Mouse (Mus musculus): Measurements from ENCODE around the gene Ptpa. TPM values are rescaled to one million over a fixed set of nuclear protein-coding genes. Genes with fewer than 3 reads are reported as not detected.
A peak's percentile ranks its signal among the peaks of the same experiment; 100 is the strongest.

Ptpa gene
- polyA plus RNA-seq, 1 experiment from 2014 or later, result 131 TPM

DNA sequence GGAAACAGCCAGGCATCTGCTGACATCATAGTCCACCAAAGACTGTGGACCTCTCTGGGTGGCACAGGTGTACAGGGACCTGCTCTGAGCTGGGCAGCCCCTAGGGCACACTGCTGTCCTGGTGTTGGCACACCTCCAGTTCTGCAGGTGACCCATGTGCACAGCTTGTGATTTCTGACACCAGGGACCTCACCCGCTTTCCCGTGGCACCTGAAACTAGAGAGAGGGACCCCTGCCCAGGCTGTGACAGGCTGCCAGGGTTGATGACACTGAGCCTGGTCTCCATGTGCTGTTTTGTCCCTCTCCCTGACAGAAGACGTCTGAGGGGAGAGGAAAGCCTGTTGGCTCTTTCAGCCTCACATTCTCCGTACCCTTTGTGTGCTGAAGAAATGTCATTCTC lies 22.0 kb downstream of the Ptpa start:
- no peak overlapping the region for H3K4me3 ChIP-seq (replicated peaks; ENCODE audit: low read depth, low read length)
- no peak overlapping the region for H3K9ac ChIP-seq (ENCODE audit: low read depth, low read length)
- no peaks in the 10 kb centered on the region for H3K9me3 ChIP-seq (replicated peaks; ENCODE audit: low read length)
- no peak for TF ChIP-seq CTCF (IDR thresholded peaks at IDR 0.05; ENCODE audit: low read depth)
- DNase-seq (ENCODE audit: low spot score) (no peak), ATAC-seq (replicated peaks; ENCODE audit: low FRiP score, low read depth) (no peak)
- no peak overlapping the region for H3K27ac ChIP-seq
- peaks cover 21% of the 10 kb centered on the region for H3K4me1 ChIP-seq (replicated peaks; ENCODE audit: insufficient read depth, low read length)
- H3K36me3 ChIP-seq (ENCODE audit: insufficient read depth, low read length), result peaks cover 34% of the 10 kb centered on the region
- 90% methylated on average over 4 of the region's 4 CpGs for WGBS
- no peaks in the 10 kb centered on the region for H3K27me3 ChIP-seq (ENCODE audit: insufficient read depth, low read length)
- no peak overlapping the region for H3K4me2 ChIP-seq (ENCODE audit: low read length)

DNA sequence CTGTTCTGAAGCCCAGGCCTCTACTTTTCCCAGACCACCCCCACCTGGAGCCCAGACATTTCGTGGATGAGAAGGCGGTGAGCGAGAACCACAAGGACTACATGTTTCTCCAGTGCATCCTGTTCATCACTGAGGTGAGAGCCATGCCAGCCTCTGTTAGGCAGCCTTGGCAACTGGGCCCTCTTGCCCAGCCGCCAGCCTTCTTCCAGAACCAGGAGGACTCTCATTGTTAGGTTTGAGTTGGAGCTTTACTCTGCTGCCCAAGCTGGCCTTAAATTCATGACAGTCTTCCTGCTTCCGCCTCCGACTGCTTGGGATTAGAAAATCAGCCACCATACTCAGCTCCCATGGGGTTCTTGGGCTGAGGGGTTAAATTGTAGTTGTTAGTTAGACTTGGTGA lies 23.8 kb downstream of the Ptpa start:
- Histone ChIP-seq H3K4me3 (replicated peaks; ENCODE audit: low read depth, low read length) (no peak overlapping the region), H3K27me3 (ENCODE audit: insufficient read depth, low read length) (no peaks in the 10 kb centered on the region), H3K27ac (peak overlapping the region; percentile 98), H3K4me1 (replicated peaks; ENCODE audit: insufficient read depth, low read length) (peaks cover 39% of the 10 kb centered on the region), H3K9ac (ENCODE audit: low read depth, low read length) (peak overlapping the region; percentile 37; the same call in 1 of the 2 replicates), H3K36me3 (ENCODE audit: insufficient read depth, low read length) (peaks cover 31% of the 10 kb centered on the region), H3K9me3 (replicated peaks; ENCODE audit: low read length) (no peaks in the 10 kb centered on the region), H3K4me2 (ENCODE audit: low read length) (no peak overlapping the region)
- ATAC-seq (replicated peaks; ENCODE audit: low FRiP score, low read depth) (no peak), DNase-seq (ENCODE audit: low spot score) (no peak)
- WGBS, result 84% methylated on average over 6 of the region's 6 CpGs
- TF ChIP-seq CTCF (IDR thresholded peaks at IDR 0.05; ENCODE audit: low read depth), result no peak

DNA sequence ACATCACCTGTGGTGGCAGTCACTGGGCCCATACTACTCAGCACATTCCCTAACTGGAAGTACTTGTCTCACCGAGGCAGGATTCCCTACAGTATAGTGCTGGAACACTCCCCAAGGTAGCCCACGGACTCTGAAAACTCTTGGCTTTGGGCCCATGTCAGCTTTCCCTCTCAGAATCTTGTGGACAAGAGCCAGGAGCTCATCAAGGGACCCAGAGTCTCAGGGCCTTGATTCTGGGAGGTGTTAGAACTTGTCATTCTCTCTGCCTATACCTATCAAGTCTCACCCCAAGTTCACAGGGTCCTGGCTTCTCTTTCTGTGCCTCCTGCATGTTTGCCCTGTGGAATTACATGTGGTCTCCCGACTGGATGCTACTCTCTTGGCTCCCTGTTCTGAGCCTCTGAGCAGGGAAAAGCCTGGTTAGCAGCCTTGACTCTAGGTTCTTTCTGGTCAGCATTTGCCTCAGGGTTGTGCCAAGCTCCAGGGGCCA lies 24.4 kb downstream of the Ptpa start:
- Histone ChIP-seq H3K4me3 (replicated peaks; ENCODE audit: low read depth, low read length) (no peak overlapping the region), H3K4me1 (replicated peaks; ENCODE audit: insufficient read depth, low read length) (peaks cover 45% of the 10 kb centered on the region), H3K4me2 (ENCODE audit: low read length) (no peak overlapping the region), H3K9ac (ENCODE audit: low read depth, low read length) (peak overlapping the region; percentile 41), H3K27me3 (ENCODE audit: insufficient read depth, low read length) (no peaks in the 10 kb centered on the region), H3K9me3 (replicated peaks; ENCODE audit: low read length) (no peaks in the 10 kb centered on the region), H3K36me3 (ENCODE audit: insufficient read depth, low read length) (peaks cover 31% of the 10 kb centered on the region), H3K27ac (peak overlapping the region; percentile 98)
- WGBS, result 37% methylated on average over 3 of the region's 3 CpGs
- ATAC-seq (replicated peaks; ENCODE audit: low FRiP score, low read depth) (no peak), DNase-seq (ENCODE audit: low spot score) (no peak)
- TF ChIP-seq CTCF (IDR thresholded peaks at IDR 0.05; ENCODE audit: low read depth), result no peak

DNA sequence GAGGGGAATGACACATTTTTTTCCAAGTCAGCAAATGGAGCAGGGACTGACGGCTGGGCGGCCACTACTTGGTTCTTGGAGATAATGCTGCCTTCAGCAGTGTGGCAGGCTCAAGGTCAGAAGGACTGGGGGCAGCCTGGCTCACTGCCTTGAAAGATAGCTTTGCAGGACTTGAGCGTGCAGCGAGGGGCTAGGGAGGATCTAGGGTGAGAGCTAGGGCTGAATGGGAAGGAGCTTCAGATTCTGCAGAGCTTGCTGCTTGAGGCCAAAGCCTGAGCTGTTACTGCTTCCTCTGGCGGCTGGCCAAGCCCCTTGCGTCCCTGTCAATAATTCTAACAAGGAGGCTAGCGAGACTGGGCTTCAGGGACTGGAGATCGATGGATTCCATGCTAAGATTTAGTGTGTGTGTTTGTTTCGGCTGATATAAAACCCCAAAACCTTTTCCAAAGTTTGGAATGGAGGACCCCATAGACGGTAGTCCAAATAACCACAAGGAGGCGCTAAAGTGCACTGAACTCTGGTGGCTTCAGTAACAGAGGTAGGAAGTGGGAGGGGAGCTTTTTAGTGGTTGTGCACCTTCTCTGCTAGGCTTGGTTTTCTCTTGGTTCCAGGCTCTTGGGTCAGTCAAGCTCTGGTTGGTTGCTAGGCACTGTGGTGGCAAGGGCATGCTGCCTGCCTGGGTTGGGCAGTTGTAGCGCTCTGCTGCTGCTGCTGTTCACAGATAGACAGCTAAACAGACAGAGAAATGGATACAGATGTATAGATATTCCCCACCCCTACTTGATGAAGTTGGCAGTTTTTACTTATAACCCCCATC lies 25.1 kb downstream of the Ptpa start:
- ATAC-seq (replicated peaks; ENCODE audit: low FRiP score, low read depth), result peak; percentile 62
- peak overlapping the region; percentile 98 for H3K27ac ChIP-seq
- no peaks in the 10 kb centered on the region for H3K27me3 ChIP-seq (ENCODE audit: insufficient read depth, low read length)
- TF ChIP-seq CTCF (IDR thresholded peaks at IDR 0.05; ENCODE audit: low read depth), result peak; percentile 92
- 10% methylated on average over 12 of the region's 12 CpGs for WGBS
- peak overlapping the region; percentile 54 for H3K4me2 ChIP-seq (ENCODE audit: low read length)
- no peaks in the 10 kb centered on the region for H3K9me3 ChIP-seq (replicated peaks; ENCODE audit: low read length)
- peaks cover 51% of the 10 kb centered on the region for H3K4me1 ChIP-seq (replicated peaks; ENCODE audit: insufficient read depth, low read length)
- peak; percentile 97 for DNase-seq (ENCODE audit: low spot score)
- H3K4me3 ChIP-seq (replicated peaks; ENCODE audit: low read depth, low read length), result no peak overlapping the region
- H3K36me3 ChIP-seq (ENCODE audit: insufficient read depth, low read length), result peaks cover 31% of the 10 kb centered on the region
- peak overlapping the region; percentile 41 for H3K9ac ChIP-seq (ENCODE audit: low read depth, low read length)

DNA sequence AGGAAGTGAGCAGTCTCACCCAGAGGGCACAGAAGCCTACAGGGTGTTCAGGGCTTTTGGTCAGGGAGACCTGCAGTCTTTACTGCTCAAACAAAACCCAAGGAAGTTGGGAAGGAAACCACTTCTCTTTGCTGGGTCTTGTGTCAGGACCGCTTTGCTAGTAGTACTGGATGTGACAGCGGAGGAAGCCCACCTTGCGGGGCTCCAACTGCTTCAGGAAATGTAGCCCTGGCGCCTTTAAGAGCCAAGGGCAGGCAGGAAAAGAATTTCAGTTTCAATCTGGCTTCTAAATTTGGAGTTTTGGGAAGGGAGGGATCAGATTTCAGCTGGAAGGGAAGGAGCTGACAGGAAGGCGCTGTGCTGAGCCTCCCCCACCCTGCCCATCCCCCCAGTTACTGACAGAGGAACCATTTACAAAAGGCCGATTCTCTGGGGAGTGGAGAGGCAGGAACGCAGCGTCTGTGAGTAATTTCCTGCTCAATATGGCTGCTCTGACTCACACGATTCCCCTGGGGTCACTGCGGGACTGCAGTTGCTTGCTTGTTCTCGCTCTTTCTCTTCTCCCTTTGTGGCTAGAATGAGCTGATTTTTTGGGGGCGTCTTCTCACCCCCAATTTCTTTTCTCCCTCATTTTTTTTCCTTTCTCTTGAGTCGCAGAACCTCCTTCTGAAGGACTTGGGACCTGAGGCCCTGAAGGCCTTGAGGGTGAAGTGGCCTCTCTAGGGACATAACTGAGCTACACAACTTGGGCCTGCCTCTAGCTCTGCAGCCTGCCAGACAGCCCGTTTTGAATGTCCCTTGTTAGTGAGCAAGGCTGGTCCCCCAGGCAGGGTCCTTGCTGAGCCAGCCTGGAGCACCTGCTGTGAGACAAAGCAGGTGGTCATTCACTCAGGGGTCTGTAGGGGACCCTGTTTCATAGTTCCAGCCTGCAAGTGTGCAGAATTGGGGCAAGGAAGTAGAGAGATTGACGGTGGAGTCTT lies 26.0 kb downstream of the Ptpa start:
- peaks cover 31% of the 10 kb centered on the region for H3K36me3 ChIP-seq (ENCODE audit: insufficient read depth, low read length)
- TF ChIP-seq CTCF (IDR thresholded peaks at IDR 0.05; ENCODE audit: low read depth), result no peak

DNA sequence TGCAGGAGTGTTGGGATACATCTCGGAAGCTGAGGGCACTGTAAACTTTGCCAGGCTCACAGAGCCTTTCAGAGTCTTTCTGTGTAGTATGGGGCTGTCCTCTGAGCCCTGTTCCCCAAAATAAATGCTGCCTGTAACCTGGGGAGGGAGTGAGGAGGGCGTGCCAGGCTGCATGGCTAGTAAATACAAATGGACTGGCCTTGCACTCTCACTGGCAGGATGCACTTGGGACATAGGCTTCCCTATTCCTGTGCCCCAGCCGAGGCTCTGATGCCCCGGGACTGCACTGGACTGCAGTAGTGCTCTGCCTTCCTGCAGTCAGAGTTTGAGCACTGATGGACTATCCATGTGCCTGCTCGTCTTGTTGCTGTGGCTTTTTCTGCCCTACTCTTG lies 26.7 kb downstream of the Ptpa start:
- WGBS, result 33% methylated on average over 5 of the region's 5 CpGs
- Histone ChIP-seq H3K9ac (ENCODE audit: low read depth, low read length) (peak overlapping the region; percentile 60), H3K27me3 (ENCODE audit: insufficient read depth, low read length) (no peaks in the 10 kb centered on the region), H3K4me3 (replicated peaks; ENCODE audit: low read depth, low read length) (peak overlapping the region; percentile 11), H3K36me3 (ENCODE audit: insufficient read depth, low read length) (peaks cover 28% of the 10 kb centered on the region), H3K27ac (peak overlapping the region; percentile 98), H3K9me3 (replicated peaks; ENCODE audit: low read length) (no peaks in the 10 kb centered on the region), H3K4me2 (ENCODE audit: low read length) (peak overlapping the region; percentile 54), H3K4me1 (replicated peaks; ENCODE audit: insufficient read depth, low read length) (peaks cover 54% of the 10 kb centered on the region)
- ATAC-seq (replicated peaks; ENCODE audit: low FRiP score, low read depth) (no peak), DNase-seq (ENCODE audit: low spot score) (no peak)
- TF ChIP-seq CTCF (IDR thresholded peaks at IDR 0.05; ENCODE audit: low read depth), result no peak

More for the DNA sequence above, 26.0 kb downstream of the Ptpa start:
- no peaks in the 10 kb centered on the region for H3K9me3 ChIP-seq (replicated peaks; ENCODE audit: low read length)
- peaks cover 54% of the 10 kb centered on the region for H3K4me1 ChIP-seq (replicated peaks; ENCODE audit: insufficient read depth, low read length)
- peak overlapping the region; percentile 60 for H3K9ac ChIP-seq (ENCODE audit: low read depth, low read length)
- 2% methylated on average over 15 of the region's 15 CpGs for WGBS
- H3K4me2 ChIP-seq (ENCODE audit: low read length), result peak overlapping the region; percentile 54
- peak; percentile 67 for ATAC-seq (replicated peaks; ENCODE audit: low FRiP score, low read depth)
- H3K4me3 ChIP-seq (replicated peaks; ENCODE audit: low read depth, low read length), result peak overlapping the region; percentile 11
- H3K27ac ChIP-seq, result peak overlapping the region; percentile 98
- H3K27me3 ChIP-seq (ENCODE audit: insufficient read depth, low read length), result no peaks in the 10 kb centered on the region
- peak; percentile 99 for DNase-seq (ENCODE audit: low spot score)

Measured in kidney, postnatal 0 days (tissue).